ENCODE assay signal across 18 mouse cellular contexts in genomic region chr8:117370009-117370408, GRCm38 (mm10).
DNase-seq lines count a peak whose midpoint lies in the region; ATAC-seq and TF ChIP-seq lines count a peak whose summit lies in the region.
"Had no signal": no experiment of that assay in that cellular context is flagged by ENCODE, and none has a peak within 500 bp of the region (broad histone marks: within the 10 kb centered on the region; RNA-seq: fewer than 3 reads in every experiment).

No protein-coding gene starts in this region.

- no peak overlapping the region for H3K4me2 ChIP-seq in liver, embryonic 12.5 days
- H3K4me2 ChIP-seq in liver, embryonic 11.5 days = no peak overlapping the region
- H3K4me2 ChIP-seq in stomach, embryonic 16.5 days (ENCODE audit: low read depth, low read length) = no peak overlapping the region
- H3K4me2 ChIP-seq in stomach, postnatal 0 days (replicated peaks; ENCODE audit: low read depth) = no peak overlapping the region
- H3K4me2 ChIP-seq: hindbrain, embryonic 12.5 days; midbrain, embryonic 13.5 days had no signal

- peak overlapping the region; percentile 35; the same call in 1 of the 2 replicates for H3K27ac ChIP-seq in gastrocnemius, adult 2 months
- peak overlapping the region; percentile 4; the same call in 1 of the 2 replicates for H3K27ac ChIP-seq in liver, embryonic 12.5 days
- H3K27ac ChIP-seq in liver, embryonic 11.5 days (ENCODE audit: low read depth, low read length) = no peak overlapping the region
- 0 out of 2 replicates have a peak overlapping the region, but pooled peaks have one; percentile 1 for H3K27ac ChIP-seq in stomach, embryonic 16.5 days (ENCODE audit: low read length)
- H3K27ac ChIP-seq in stomach, postnatal 0 days (replicated peaks) = no peak overlapping the region
- H3K27ac ChIP-seq: hindbrain, embryonic 12.5 days; macrophage had no signal

- ATAC-seq in liver, embryonic 12.5 days = no peak
- ATAC-seq in liver, embryonic 11.5 days (replicated peaks; ENCODE audit: low FRiP score) = no peak
- ATAC-seq in stomach, embryonic 16.5 days (ENCODE audit: insufficient read depth, low FRiP score) = no peak
- ATAC-seq in stomach, postnatal 0 days (ENCODE audit: low FRiP score, low TSS enrichment) = no peak
- ATAC-seq: forebrain, postnatal 0 days; midbrain, embryonic 13.5 days had no signal

- TF ChIP-seq CTCF in gastrocnemius, adult 2 months (IDR thresholded peaks at IDR 0.05) = no peak
- TF ChIP-seq CTCF in stomach, postnatal 0 days (IDR thresholded peaks at IDR 0.05; ENCODE audit: low read depth) = no peak

- DNase-seq in gastrocnemius, adult 2 months = no peak
- no peak for DNase-seq in gastrocnemius, adult 18-20 months (ENCODE audit: low spot score)
- no peak for DNase-seq in liver, embryonic 11.5 days (ENCODE audit: low spot score)
- DNase-seq in stomach, postnatal 0 days (ENCODE audit: low spot score) = no peak
- DNase-seq in cerebellum, postnatal 36 days = no peak
- no peak for DNase-seq in urinary bladder, adult 2 months (ENCODE audit: low spot score)
- DNase-seq: adrenal gland, adult 2 months; cerebellum, postnatal 25 days; forebrain, postnatal 0 days; heart, adult 11 months; kidney, adult 18-20 months; kidney, postnatal 14 days had no signal

- intact Hi-C loops in gastrocnemius, adult 2 months (cut with DNase I) = no loop called here

- H3K4me1 ChIP-seq in liver, embryonic 12.5 days = peaks cover 88% of the 10 kb centered on the region
- H3K4me1 ChIP-seq in liver, embryonic 11.5 days (replicated peaks; ENCODE audit: control insufficient read depth, insufficient read depth, low read length) = peaks cover 49% of the 10 kb centered on the region
- H3K4me1 ChIP-seq in stomach, embryonic 16.5 days (ENCODE audit: control insufficient read depth, insufficient read depth, low read length) = peaks cover 54% of the 10 kb centered on the region
- H3K4me1 ChIP-seq in stomach, postnatal 0 days (replicated peaks; ENCODE audit: control insufficient read depth, insufficient read depth) = no peaks in the 10 kb centered on the region; the same call in 1 of the 2 replicates

- H3K9me3 ChIP-seq in liver, embryonic 12.5 days (replicated peaks) = no peaks in the 10 kb centered on the region
- no peaks in the 10 kb centered on the region for H3K9me3 ChIP-seq in liver, embryonic 11.5 days (ENCODE audit: control insufficient read depth, low read length)
- H3K9me3 ChIP-seq in stomach, embryonic 16.5 days (replicated peaks; ENCODE audit: control insufficient read depth, low read length) = no peaks in the 10 kb centered on the region
- H3K9me3 ChIP-seq in stomach, postnatal 0 days (ENCODE audit: control insufficient read depth, low read length) = no peaks in the 10 kb centered on the region
- H3K9me3 ChIP-seq: hindbrain, embryonic 12.5 days; midbrain, embryonic 13.5 days had no signal

- H3K9ac ChIP-seq in liver, embryonic 12.5 days = no peak overlapping the region
- no peak overlapping the region for H3K9ac ChIP-seq in liver, embryonic 11.5 days (ENCODE audit: low read depth, low read length)
- H3K9ac ChIP-seq in stomach, embryonic 16.5 days (ENCODE audit: low read length) = no peak overlapping the region
- H3K9ac ChIP-seq in stomach, postnatal 0 days (ENCODE audit: low read length) = no peak overlapping the region
- H3K9ac ChIP-seq: forebrain, postnatal 0 days; hindbrain, embryonic 12.5 days; midbrain, embryonic 13.5 days had no signal

- 65% methylated on average over 8 of the region's 8 CpGs for WGBS in liver, embryonic 12.5 days (ENCODE audit: insufficient replicate concordance)
- 74% methylated on average over 8 of the region's 8 CpGs for WGBS in liver, embryonic 11.5 days
- WGBS in stomach, embryonic 16.5 days = 66% methylated on average over 8 of the region's 8 CpGs
- WGBS in stomach, postnatal 0 days = 49% methylated on average over 8 of the region's 8 CpGs

- no peak overlapping the region for H3K4me3 ChIP-seq in gastrocnemius, adult 2 months
- H3K4me3 ChIP-seq in liver, embryonic 12.5 days = no peak overlapping the region
- no peak overlapping the region for H3K4me3 ChIP-seq in liver, embryonic 11.5 days (ENCODE audit: low read depth, low read length)
- no peak overlapping the region for H3K4me3 ChIP-seq in stomach, embryonic 16.5 days (replicated peaks; ENCODE audit: low read length)
- H3K4me3 ChIP-seq in stomach, postnatal 0 days (ENCODE audit: low read depth, low read length) = no peak overlapping the region
- H3K4me3 ChIP-seq: hindbrain, embryonic 12.5 days; midbrain, embryonic 13.5 days; myocyte had no signal

- H3K27me3 ChIP-seq in liver, embryonic 12.5 days (replicated peaks) = no peaks in the 10 kb centered on the region
- H3K27me3 ChIP-seq in liver, embryonic 11.5 days (replicated peaks; ENCODE audit: control insufficient read depth, insufficient read depth, low read length) = no peaks in the 10 kb centered on the region
- no peaks in the 10 kb centered on the region for H3K27me3 ChIP-seq in stomach, embryonic 16.5 days (ENCODE audit: control insufficient read depth, insufficient read depth, low read length)
- H3K27me3 ChIP-seq in stomach, postnatal 0 days (ENCODE audit: control insufficient read depth, insufficient read depth, low read length) = no peaks in the 10 kb centered on the region
- H3K27me3 ChIP-seq: hindbrain, embryonic 12.5 days; midbrain, embryonic 13.5 days had no signal

- 0 out of 2 replicates have a peak, but pooled peaks cover 5% of the 10 kb centered on the region for H3K36me3 ChIP-seq in liver, embryonic 12.5 days
- H3K36me3 ChIP-seq in liver, embryonic 11.5 days (ENCODE audit: control insufficient read depth, insufficient read depth, low read length) = no peaks in the 10 kb centered on the region
- H3K36me3 ChIP-seq in stomach, embryonic 16.5 days (ENCODE audit: control insufficient read depth, insufficient read depth, low read length) = no peaks in the 10 kb centered on the region
- H3K36me3 ChIP-seq in stomach, postnatal 0 days (ENCODE audit: control insufficient read depth, insufficient read depth, low read length) = no peaks in the 10 kb centered on the region
- H3K36me3 ChIP-seq: hindbrain, embryonic 12.5 days; midbrain, embryonic 13.5 days had no signal

- TF ChIP-seq EP300 in stomach, postnatal 0 days (optimal IDR thresholded peaks at IDR 0.05) = no peak

Comparison
In these comparisons a context has a peak if more than half of its experiments do, and no peak if none do; other contexts are left out.
1. H3K27ac ChIP-seq: peak in gastrocnemius, adult 2 months (single experiment), liver, embryonic 12.5 days (single experiment) and stomach, embryonic 16.5 days (single experiment); none in liver, embryonic 11.5 days (single experiment) and stomach, postnatal 0 days (single experiment).